Mouse (Mus musculus) left cerebral cortex, adult 9 months (tissue): ENCODE data around the gene Acap2.

ENCODE experiments used
- DNase-seq, 2 experiments: peaks; one replicate each; pipeline ENCODE4 v3.0.0; 2022; ENCODE audit warnings: low spot score in 2 of 2

Acap2 gene

GRCm38 (mm10) chr16:31167934-31168333, 33.1 kb downstream of the Acap2 start:
- DNase-seq: no peak

DNA sequence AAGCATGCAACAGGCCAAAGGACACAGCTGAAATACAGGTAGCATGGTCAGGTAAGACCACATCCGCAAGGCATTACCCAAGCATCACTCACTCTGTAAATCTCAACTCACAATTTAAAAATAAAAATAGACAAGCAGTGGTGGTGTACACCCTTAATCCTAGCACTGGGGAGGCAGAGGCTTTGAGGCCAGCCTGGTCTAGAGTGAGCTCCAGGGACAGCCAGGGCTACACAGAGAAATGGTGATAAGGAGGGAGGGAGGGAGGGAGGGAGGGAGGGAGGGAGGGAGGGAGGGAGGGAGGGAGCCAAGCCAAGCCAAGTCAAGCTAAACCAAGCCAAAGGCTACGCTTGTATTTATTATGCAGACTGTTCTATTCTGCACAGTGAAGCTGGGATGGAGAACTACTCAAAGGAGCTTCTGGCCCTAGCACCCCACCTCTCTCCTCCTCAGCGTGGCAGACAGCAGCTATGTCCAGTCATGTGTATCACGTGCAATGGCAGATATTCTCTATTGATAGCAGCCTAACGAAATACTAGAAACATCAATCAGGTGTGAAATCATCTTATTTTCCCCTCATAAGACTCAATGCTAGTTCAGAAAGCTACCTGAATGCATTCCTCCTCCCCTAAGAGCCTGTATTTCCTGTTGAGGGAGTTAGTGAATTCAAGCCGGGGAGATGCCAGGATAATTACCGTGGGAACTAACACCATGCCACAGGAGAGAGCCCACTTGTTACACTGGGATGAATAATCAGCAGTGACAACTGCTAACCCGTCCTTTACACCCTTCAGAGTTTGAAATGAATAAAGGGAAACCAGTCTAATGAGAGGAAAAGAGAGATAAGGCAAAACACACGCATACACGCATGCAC, 33.8 kb downstream of the Acap2 start:
- no peak for DNase-seq

GRCm38 (mm10) chr16:31165907-31166306, 35.1 kb downstream of the Acap2 start:
- no peak for DNase-seq

GRCm38 (mm10) chr16:31165467-31165866, 35.6 kb downstream of the Acap2 start:
- DNase-seq: no peak

GRCm38 (mm10) chr16:31164125-31164524, 36.9 kb downstream of the Acap2 start:
- DNase-seq: no peak

GRCm38 (mm10) chr16:31160486-31160885, 40.6 kb downstream of the Acap2 start:
- no peak for DNase-seq

DNA sequence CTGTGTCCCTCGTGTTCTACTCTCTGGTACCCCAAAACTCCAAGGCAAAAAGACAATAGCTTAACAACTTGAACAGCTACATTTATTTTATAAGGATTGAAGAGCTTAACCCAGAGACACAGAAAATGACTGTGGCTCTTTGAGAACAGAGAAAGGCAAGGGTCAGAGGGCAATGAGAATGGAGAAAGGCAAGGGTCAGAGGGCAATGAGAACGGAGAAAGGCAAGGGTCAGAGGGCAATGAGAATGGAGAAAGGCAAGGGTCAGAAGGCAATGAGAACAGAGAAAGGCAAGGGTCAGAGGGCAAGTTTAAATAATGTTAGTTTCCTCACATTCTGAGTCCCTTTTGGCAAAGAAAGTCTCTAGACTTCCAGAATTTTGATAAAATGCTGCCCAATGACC, 41.6 kb downstream of the Acap2 start:
- no peak for DNase-seq

DNA sequence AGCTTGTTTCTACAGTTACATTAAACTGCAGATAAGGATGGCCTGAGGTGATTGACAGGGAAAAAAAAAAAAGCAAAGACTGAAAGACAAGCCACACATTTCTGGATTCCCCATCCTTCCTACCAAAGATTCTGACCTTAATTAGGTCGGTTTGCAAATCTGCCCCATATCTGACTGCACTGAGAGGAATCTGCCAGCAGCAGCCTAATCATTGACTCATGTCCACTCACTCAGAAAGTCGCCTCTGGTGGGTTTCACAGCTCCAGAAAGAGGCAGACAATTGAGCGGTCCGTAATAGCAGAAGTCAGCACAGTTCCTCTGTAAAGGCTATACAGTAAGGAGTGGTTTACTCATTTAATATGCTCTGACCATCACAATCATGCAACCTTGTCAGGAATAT, 51.2 kb downstream of the Acap2 start:
- DNase-seq: no peak

DNA sequence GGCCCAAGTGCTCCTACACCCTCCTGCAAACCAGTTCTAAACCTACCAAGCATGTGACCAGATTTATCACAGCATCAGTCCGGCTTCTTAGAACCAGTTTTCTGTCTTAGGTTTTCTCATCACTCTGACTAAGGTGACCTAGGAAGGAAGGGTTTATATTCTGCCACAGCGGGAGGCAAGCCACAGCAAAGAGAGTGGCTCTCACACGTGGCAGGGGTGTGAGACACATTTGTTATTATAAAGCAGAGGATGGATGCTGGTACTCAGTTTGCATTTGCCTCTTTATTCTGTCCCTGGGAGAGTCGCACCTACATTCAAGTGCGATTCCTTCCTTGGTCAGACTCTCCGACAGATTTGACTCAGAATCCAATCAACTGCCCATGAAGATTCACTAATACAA, 52.2 kb downstream of the Acap2 start:
- no peak for DNase-seq

GRCm38 (mm10) chr16:31147766-31148165, 53.3 kb downstream of the Acap2 start:
- DNase-seq: no peak

- DNase-seq: no peak
Measured at GRCm38 (mm10) chr16:31141916-31142315, 59.1 kb downstream of the Acap2 start.

DNA sequence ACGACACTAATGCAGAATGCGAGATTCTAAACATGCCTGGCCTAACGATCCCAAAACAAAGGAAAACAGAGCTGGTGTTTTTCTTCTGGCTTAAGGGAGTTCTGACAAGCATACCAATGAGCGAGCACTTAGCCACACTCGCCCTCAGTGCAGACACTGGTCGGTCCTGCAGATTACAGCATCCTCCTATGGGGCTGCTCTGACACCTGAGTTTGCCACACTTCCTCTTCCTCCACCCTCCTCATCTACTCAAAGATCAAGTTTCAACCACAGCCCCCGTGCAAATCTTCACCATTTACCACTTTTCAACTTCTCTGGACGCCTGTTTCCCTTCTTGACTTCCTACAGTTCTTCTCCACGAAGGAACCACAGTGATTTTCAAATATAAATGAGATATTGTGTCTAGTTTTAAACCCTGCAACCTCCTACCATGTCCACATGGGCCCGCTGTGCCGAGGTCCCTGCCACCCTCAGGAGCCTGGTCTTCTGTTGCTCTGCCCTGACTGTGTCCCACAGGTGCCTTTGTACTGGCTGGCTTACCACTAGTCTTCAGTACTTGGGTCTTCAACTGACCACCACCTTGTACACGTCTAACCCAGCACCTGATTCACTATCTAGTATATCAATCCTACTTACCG, 64.3 kb downstream of the Acap2 start:
- DNase-seq: no peak

DNA sequence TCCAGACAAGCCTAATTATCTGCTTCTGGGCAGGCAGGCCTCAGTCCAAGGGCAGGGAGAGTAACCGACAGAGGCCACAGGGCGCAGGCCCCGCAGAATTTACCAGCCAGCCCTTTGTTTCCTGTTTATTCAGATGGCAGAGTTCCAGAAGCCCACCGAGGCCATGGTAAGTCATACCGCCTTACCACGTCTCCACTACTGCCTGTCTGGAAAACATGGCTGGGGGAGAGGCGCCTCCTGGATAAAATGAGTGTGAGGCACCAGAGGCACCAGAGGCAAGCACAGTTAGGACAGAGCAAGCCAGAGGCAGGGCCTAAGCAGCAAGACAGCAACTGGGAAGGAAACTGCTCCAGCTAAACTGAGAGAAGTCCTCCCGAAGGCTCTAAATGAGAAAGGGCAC, 65.5 kb downstream of the Acap2 start:
- DNase-seq: no peak

DNA sequence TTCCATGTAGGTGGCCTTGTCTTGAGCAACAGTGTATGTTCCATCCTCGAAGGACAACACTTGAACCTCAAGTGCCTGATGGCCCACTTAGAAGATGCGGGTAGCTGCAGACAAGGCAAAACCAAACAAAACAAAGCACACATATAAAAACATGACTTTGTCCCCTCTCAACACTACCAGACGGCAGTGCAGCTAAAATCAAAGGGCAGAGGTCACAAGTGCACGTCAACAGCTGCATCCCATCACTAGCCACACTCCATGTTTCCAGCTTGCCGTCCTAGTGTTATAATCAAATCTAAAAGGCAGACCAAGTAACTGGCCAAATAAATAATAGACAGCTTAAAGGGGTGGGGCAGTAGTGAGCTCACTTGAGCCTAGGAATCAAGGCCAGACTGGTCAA, 69.5 kb downstream of the Acap2 start:
- no peak for DNase-seq

DNA sequence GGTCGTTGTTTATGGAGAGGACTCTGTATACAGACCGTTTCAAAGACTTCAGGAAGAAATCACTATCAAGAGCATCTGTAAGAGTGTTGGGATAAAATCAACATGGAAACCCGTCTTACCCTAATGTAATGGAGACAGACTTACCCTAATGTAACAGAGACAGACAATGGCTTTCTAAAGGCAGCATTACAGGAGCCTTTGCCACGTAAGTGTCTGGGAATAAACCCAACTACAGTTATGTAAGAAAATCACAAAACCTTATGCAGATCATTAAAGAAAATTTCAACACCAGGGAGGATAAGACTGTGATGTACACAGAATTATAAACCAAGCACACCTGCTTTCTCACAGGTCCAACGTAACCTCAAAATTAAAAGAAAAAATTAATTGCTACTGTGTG, 72.9 kb downstream of the Acap2 start:
- DNase-seq: no peak

DNA sequence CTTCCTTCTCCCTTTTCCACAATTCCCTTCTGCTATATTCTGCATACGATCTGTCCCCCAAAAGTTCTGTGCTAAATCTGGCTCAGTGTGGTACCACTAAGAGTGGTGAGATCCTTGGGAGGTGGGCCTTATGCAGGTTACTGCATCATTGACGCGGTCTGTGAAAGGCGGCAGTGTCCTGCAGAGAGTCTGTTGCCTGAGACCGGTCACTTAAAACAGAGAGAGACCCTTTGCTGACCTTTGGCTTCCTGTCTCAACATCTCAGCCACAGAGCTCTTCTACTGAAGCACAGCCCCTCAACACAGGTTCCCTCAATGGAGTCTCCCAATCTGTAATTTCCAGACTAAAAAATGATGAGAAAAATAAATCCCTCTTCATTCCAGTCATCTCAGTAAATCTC, 76.1 kb downstream of the Acap2 start:
- DNase-seq: no peak

DNA sequence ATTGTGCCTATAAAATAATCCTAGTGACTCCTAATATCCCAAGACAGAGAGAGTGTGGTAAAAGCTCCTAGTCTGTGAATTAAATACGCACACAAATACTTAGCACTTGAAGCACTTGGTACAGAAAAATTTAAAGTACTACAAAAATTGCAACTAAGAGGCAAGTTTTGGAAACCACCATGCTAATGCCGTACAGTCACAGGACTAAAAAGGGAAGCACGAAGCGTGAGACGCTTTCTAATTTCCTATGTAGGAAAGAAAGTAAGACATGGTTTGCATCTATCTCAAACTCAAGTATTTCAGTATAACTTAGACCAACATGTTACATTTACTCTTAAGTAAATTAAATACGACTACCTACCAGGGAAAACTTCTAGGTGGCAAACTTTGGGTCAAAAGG, 79.4 kb downstream of the Acap2 start:
- DNase-seq: no peak

GRCm38 (mm10) chr16:31113596-31113995, 87.4 kb downstream of the Acap2 start:
- DNase-seq: no peak

DNA sequence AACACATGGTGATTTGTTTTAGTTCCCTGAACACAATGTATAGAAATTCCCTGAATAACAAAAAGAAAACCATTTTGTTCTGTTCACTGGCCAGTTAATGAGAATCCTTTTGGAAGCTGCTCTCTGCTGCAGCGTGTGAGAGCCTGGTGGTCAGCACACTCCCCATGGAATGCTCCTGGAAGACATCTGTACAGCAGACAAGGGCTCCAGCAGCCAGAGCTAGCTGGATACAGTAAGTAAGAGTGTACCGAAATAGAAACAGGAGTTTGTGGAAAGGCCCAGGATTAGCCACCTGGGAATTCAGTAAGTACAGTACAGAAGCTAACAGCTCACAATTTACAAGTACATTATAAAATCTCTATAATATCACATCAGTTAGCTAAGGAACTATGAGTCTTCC, 99.7 kb downstream of the Acap2 start:
- DNase-seq: no peak

GRCm38 (mm10) chr16:31099906-31100305, 101.1 kb downstream of the Acap2 start:
- no peak for DNase-seq

DNA sequence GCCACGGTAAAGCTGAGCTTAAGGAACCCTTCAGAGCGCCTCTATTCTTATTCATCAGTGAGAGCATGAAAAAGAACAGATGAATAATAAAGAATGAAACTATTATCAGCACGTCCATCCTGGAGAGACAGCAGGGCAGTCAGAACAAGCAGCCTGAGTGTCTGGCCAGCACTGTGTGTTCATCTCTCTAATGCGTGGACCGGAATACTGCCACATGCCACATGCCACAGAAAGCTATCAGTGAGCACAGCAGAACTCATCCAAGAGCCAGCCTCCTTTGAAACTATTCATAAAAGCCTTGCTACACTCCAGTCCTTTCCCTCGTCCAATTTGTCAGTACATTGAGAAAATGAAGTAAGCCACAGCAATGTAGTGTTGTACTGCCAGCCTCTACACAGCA, 107.0 kb downstream of the Acap2 start:
- no peak for DNase-seq

GRCm38 (mm10) chr16:31093186-31093585, 107.9 kb downstream of the Acap2 start:
- DNase-seq: no peak

GRCm38 (mm10) chr16:31081891-31082290, 119.2 kb downstream of the Acap2 start:
- no peak for DNase-seq
